Mouse (Mus musculus): Measurements from ENCODE around the gene Mars2.

Mars2 gene

GRCm38 (mm10) chr1:55223026-55223425 lies 14.0 kb upstream of the Mars2 start:
- no peak for DNase-seq

- DNase-seq: no peak
Measured at GRCm38 (mm10) chr1:55224111-55224510, 12.9 kb upstream of the Mars2 start.

- DNase-seq: no peak
Measured at GRCm38 (mm10) chr1:55225398-55225797, 11.6 kb upstream of the Mars2 start.

GRCm38 (mm10) chr1:55226011-55226857 lies 10.7 kb upstream of the Mars2 start, which contains the start of gene Rftn2:
Gene Rftn2 (minus strand): TSS chr1:55226782.
- DNase-seq: peak in 1 of 2 experiments; percentile 46

GRCm38 (mm10) chr1:55227376-55227775 lies 9.6 kb upstream of the Mars2 start:
- DNase-seq: no peak

GRCm38 (mm10) chr1:55228256-55228884 lies 8.6 kb upstream of the Mars2 start:
- no peak for DNase-seq

- no peak for DNase-seq
Measured at GRCm38 (mm10) chr1:55234910-55235520, 2.0 kb upstream of the Mars2 start.

GRCm38 (mm10) chr1:55236487-55236886 lies 490 bp upstream of the Mars2 start:
- DNase-seq: no peak

- DNase-seq: peak in 1 of 2 experiments; percentile 43
Measured at GRCm38 (mm10) chr1:55237643-55238161, 725 bp downstream of the Mars2 start.

GRCm38 (mm10) chr1:55238496-55238895 lies 1.5 kb downstream of the Mars2 start:
- no peak for DNase-seq

- DNase-seq: peak; percentile 51 to 56
Measured at GRCm38 (mm10) chr1:55239237-55239636, 2.3 kb downstream of the Mars2 start.

GRCm38 (mm10) chr1:55246374-55246773 lies 9.4 kb downstream of the Mars2 start:
- DNase-seq: no peak

- DNase-seq: no peak
Measured at GRCm38 (mm10) chr1:55264385-55264784, 27.4 kb downstream of the Mars2 start.

GRCm38 (mm10) chr1:55265447-55265846 lies 28.5 kb downstream of the Mars2 start:
- DNase-seq: no peak

GRCm38 (mm10) chr1:55279081-55279480 lies 42.1 kb downstream of the Mars2 start:
- no peak for DNase-seq
